15 mouse cellular contexts compared by ENCODE assay signal in genomic region chr6:108534596-108534995, GRCm38 (mm10).
DNase-seq lines count a peak whose midpoint lies in the region; ATAC-seq and TF ChIP-seq lines count a peak whose summit lies in the region.
"Had no signal": no experiment of that assay in that cellular context is flagged by ENCODE, and none has a peak within 500 bp of the region (broad histone marks: within the 10 kb centered on the region; RNA-seq: fewer than 3 reads in every experiment).

No protein-coding gene starts in this region.

- no peak for TF ChIP-seq CTCF in lung, postnatal 0 days (IDR thresholded peaks at IDR 0.05)

- H3K9ac ChIP-seq in lung, postnatal 0 days (replicated peaks; ENCODE audit: low read depth): no peak overlapping the region
- H3K9ac ChIP-seq in kidney, embryonic 15.5 days: no peak overlapping the region
- H3K9ac ChIP-seq: embryonic facial prominence, embryonic 15.5 days; hindbrain, embryonic 12.5 days; lung, embryonic 15.5 days; neural tube, embryonic 15.5 days had no signal

- ATAC-seq in lung, postnatal 0 days: no peak
- no peak for ATAC-seq in kidney, embryonic 15.5 days (replicated peaks; ENCODE audit: low FRiP score)
- ATAC-seq: midbrain, embryonic 16.5 days had no signal

- H3K27ac ChIP-seq in lung, postnatal 0 days (ENCODE audit: low read length): no peak overlapping the region
- H3K27ac ChIP-seq in kidney, embryonic 15.5 days: peak overlapping the region; percentile 52; the same call in 1 of the 2 replicates
- H3K27ac ChIP-seq: embryonic facial prominence, embryonic 15.5 days; hindbrain, embryonic 12.5 days; layer of hippocampus, adult 2 months; lung, embryonic 15.5 days; neural tube, embryonic 15.5 days had no signal

- DNase-seq in gastrocnemius, adult 8-10 months (ENCODE audit: low spot score in 2 of 2): peak; percentile 18 to 52
- DNase-seq in gastrocnemius, postnatal 4 days (ENCODE audit: low spot score in 2 of 2): no peak
- DNase-seq in lung, postnatal 0 days (ENCODE audit: low spot score): peak; percentile 43
- DNase-seq in lung, postnatal 10 days: no peak
- no peak for DNase-seq in layer of hippocampus, postnatal 36 days
- no peak for DNase-seq in spleen, adult 18-20 months
- DNase-seq in frontal cortex, postnatal 36 days (ENCODE audit: low spot score in 2 of 2): no peak
- DNase-seq: right cerebral cortex, postnatal 25 days had no signal

- TF ChIP-seq EP300 in lung, postnatal 0 days (IDR thresholded peaks at IDR 0.05): no peak

- no peak overlapping the region for H3K4me3 ChIP-seq in lung, postnatal 0 days (ENCODE audit: low read depth, low read length)
- H3K4me3 ChIP-seq in kidney, embryonic 15.5 days (replicated peaks): no peak overlapping the region
- H3K4me3 ChIP-seq: embryonic facial prominence, embryonic 15.5 days; hindbrain, embryonic 12.5 days; layer of hippocampus, adult 2 months; lung, embryonic 15.5 days; neural tube, embryonic 15.5 days had no signal

- H3K9me3 ChIP-seq in lung, postnatal 0 days (ENCODE audit: low read length): no peaks in the 10 kb centered on the region
- H3K9me3 ChIP-seq in kidney, embryonic 15.5 days (replicated peaks): no peaks in the 10 kb centered on the region
- H3K9me3 ChIP-seq: embryonic facial prominence, embryonic 15.5 days; hindbrain, embryonic 12.5 days; lung, embryonic 15.5 days; neural tube, embryonic 15.5 days had no signal

- WGBS in lung, postnatal 0 days: 61% methylated on average over 6 of the region's 6 CpGs
- WGBS in kidney, embryonic 15.5 days: 71% methylated on average over 6 of the region's 6 CpGs

- H3K4me2 ChIP-seq in lung, postnatal 0 days (replicated peaks; ENCODE audit: low read depth, low read length): no peak overlapping the region
- no peak overlapping the region for H3K4me2 ChIP-seq in kidney, embryonic 15.5 days
- H3K4me2 ChIP-seq: embryonic facial prominence, embryonic 15.5 days; hindbrain, embryonic 12.5 days; lung, embryonic 15.5 days; neural tube, embryonic 15.5 days had no signal

- H3K36me3 ChIP-seq in lung, postnatal 0 days (ENCODE audit: insufficient read depth, low read length): no peaks in the 10 kb centered on the region
- H3K36me3 ChIP-seq in kidney, embryonic 15.5 days: 0 out of 2 replicates have a peak, but pooled peaks cover 2% of the 10 kb centered on the region
- H3K36me3 ChIP-seq: embryonic facial prominence, embryonic 15.5 days; hindbrain, embryonic 12.5 days; lung, embryonic 15.5 days; neural tube, embryonic 15.5 days had no signal

- H3K27me3 ChIP-seq in lung, postnatal 0 days (replicated peaks; ENCODE audit: insufficient read depth, low read length): no peaks in the 10 kb centered on the region
- H3K27me3 ChIP-seq in kidney, embryonic 15.5 days: no peaks in the 10 kb centered on the region
- H3K27me3 ChIP-seq: embryonic facial prominence, embryonic 15.5 days; hindbrain, embryonic 12.5 days; lung, embryonic 15.5 days; neural tube, embryonic 15.5 days had no signal

- peaks cover 8% of the 10 kb centered on the region; the same call in 1 of the 2 replicates for H3K4me1 ChIP-seq in lung, postnatal 0 days (ENCODE audit: insufficient read depth, low read depth, low read length)
- H3K4me1 ChIP-seq in kidney, embryonic 15.5 days: peaks cover 60% of the 10 kb centered on the region

Comparison
In these comparisons a context has a peak if more than half of its experiments do, and no peak if none do; other contexts are left out.
1. DNase-seq: peak in gastrocnemius, adult 8-10 months (2 of 2) and lung, postnatal 0 days (single experiment); none in gastrocnemius, postnatal 4 days (0 of 2), lung, postnatal 10 days (single experiment), layer of hippocampus, postnatal 36 days (0 of 2), spleen, adult 18-20 months (0 of 2) and frontal cortex, postnatal 36 days (0 of 2).